Mouse (Mus musculus): Measurements from ENCODE around the gene Zcchc2. TPM values are rescaled to one million over a fixed set of nuclear protein-coding genes. Genes with fewer than 3 reads are reported as not detected.
A peak's percentile ranks its signal among the peaks of the same experiment; 100 is the strongest.

Gene Zcchc2
- polyA plus RNA-seq, 1 experiment from 2014 or later, result 1.9 TPM

GRCm38 (mm10) chr1:105991931-105992837 is 2.0 kb downstream of the Zcchc2 start:
- ATAC-seq (replicated peaks; ENCODE audit: insufficient number of reproducible peaks, low FRiP score, low TSS enrichment, low read depth) (no peak), DNase-seq (ENCODE audit: low spot score) (no peak)
- 26% methylated on average over 17 of the region's 17 CpGs for WGBS
- Histone ChIP-seq H3K4me2 (ENCODE audit: low read depth, low read length) (peak overlapping the region; percentile 97), H3K9ac (replicated peaks; ENCODE audit: low read length) (peak overlapping the region; percentile 81), H3K9me3 (replicated peaks; ENCODE audit: control insufficient read depth, low read length) (no peaks in the 10 kb centered on the region), H3K27ac (replicated peaks; ENCODE audit: low read depth, low read length) (no peak overlapping the region), H3K4me3 (ENCODE audit: low read depth, low read length) (peak overlapping the region; percentile 62), H3K27me3 (ENCODE audit: control insufficient read depth, insufficient read depth, low read length) (no peaks in the 10 kb centered on the region), H3K36me3 (replicated peaks; ENCODE audit: control insufficient read depth, insufficient read depth, low read depth, low read length) (no peaks in the 10 kb centered on the region), H3K4me1 (ENCODE audit: control insufficient read depth, insufficient read depth, low read length) (peaks cover 5% of the 10 kb centered on the region; the same call in 1 of the 2 replicates)

GRCm38 (mm10) chr1:105993196-105993595 is 3.0 kb downstream of the Zcchc2 start:
- peak overlapping the region; percentile 79 for H3K9ac ChIP-seq (replicated peaks; ENCODE audit: low read length)
- no peaks in the 10 kb centered on the region for H3K9me3 ChIP-seq (replicated peaks; ENCODE audit: control insufficient read depth, low read length)
- WGBS, result 10% methylated on average over 7 of the region's 7 CpGs
- H3K36me3 ChIP-seq (replicated peaks; ENCODE audit: control insufficient read depth, insufficient read depth, low read depth, low read length), result no peaks in the 10 kb centered on the region
- ATAC-seq (replicated peaks; ENCODE audit: insufficient number of reproducible peaks, low FRiP score, low TSS enrichment, low read depth) (no peak), DNase-seq (ENCODE audit: low spot score) (no peak)
- H3K4me3 ChIP-seq (ENCODE audit: low read depth, low read length), result peak overlapping the region; percentile 69
- no peaks in the 10 kb centered on the region for H3K27me3 ChIP-seq (ENCODE audit: control insufficient read depth, insufficient read depth, low read length)
- H3K27ac ChIP-seq (replicated peaks; ENCODE audit: low read depth, low read length), result no peak overlapping the region
- peaks cover 5% of the 10 kb centered on the region; the same call in 1 of the 2 replicates for H3K4me1 ChIP-seq (ENCODE audit: control insufficient read depth, insufficient read depth, low read length)
- peak overlapping the region; percentile 57 for H3K4me2 ChIP-seq (ENCODE audit: low read depth, low read length)

GRCm38 (mm10) chr1:105993601-105994209 is 3.5 kb downstream of the Zcchc2 start:
- Histone ChIP-seq H3K9ac (replicated peaks; ENCODE audit: low read length) (peak overlapping the region; percentile 79), H3K27ac (replicated peaks; ENCODE audit: low read depth, low read length) (no peak overlapping the region), H3K4me1 (ENCODE audit: control insufficient read depth, insufficient read depth, low read length) (peaks cover 5% of the 10 kb centered on the region; the same call in 1 of the 2 replicates), H3K4me2 (ENCODE audit: low read depth, low read length) (peak overlapping the region; percentile 57), H3K36me3 (replicated peaks; ENCODE audit: control insufficient read depth, insufficient read depth, low read depth, low read length) (no peaks in the 10 kb centered on the region), H3K9me3 (replicated peaks; ENCODE audit: control insufficient read depth, low read length) (no peaks in the 10 kb centered on the region), H3K4me3 (ENCODE audit: low read depth, low read length) (peak overlapping the region; percentile 69), H3K27me3 (ENCODE audit: control insufficient read depth, insufficient read depth, low read length) (no peaks in the 10 kb centered on the region)
- DNase-seq (ENCODE audit: low spot score), result peak; percentile 91
- WGBS, result under 1% methylated on average over 37 of the region's 37 CpGs
- ATAC-seq (replicated peaks; ENCODE audit: insufficient number of reproducible peaks, low FRiP score, low TSS enrichment, low read depth), result peak; percentile 70

- H3K9me3 ChIP-seq (replicated peaks; ENCODE audit: control insufficient read depth, low read length), result no peaks in the 10 kb centered on the region
- DNase-seq (ENCODE audit: low spot score), result no peak
- H3K9ac ChIP-seq (replicated peaks; ENCODE audit: low read length), result no peak overlapping the region
- 67% methylated on average over 2 of the region's 2 CpGs for WGBS
- no peak for ATAC-seq (replicated peaks; ENCODE audit: insufficient number of reproducible peaks, low FRiP score, low TSS enrichment, low read depth)
- H3K36me3 ChIP-seq (replicated peaks; ENCODE audit: control insufficient read depth, insufficient read depth, low read depth, low read length), result no peaks in the 10 kb centered on the region
- peaks cover 5% of the 10 kb centered on the region; the same call in 1 of the 2 replicates for H3K4me1 ChIP-seq (ENCODE audit: control insufficient read depth, insufficient read depth, low read length)
- no peaks in the 10 kb centered on the region for H3K27me3 ChIP-seq (ENCODE audit: control insufficient read depth, insufficient read depth, low read length)
- H3K4me3 ChIP-seq (ENCODE audit: low read depth, low read length), result no peak overlapping the region
- no peak overlapping the region for H3K4me2 ChIP-seq (ENCODE audit: low read depth, low read length)
- H3K27ac ChIP-seq (replicated peaks; ENCODE audit: low read depth, low read length), result no peak overlapping the region
These were observed 5.8 kb downstream of the Zcchc2 start for GRCm38 (mm10) chr1:105995966-105996365.

GRCm38 (mm10) chr1:105997282-105997681 is 7.1 kb downstream of the Zcchc2 start:
- 76% methylated on average over 3 of the region's 3 CpGs for WGBS
- no peak for DNase-seq (ENCODE audit: low spot score)
- H3K9ac ChIP-seq (replicated peaks; ENCODE audit: low read length), result no peak overlapping the region
- H3K4me2 ChIP-seq (ENCODE audit: low read depth, low read length), result no peak overlapping the region
- no peaks in the 10 kb centered on the region for H3K36me3 ChIP-seq (replicated peaks; ENCODE audit: control insufficient read depth, insufficient read depth, low read depth, low read length)
- no peak for ATAC-seq (replicated peaks; ENCODE audit: insufficient number of reproducible peaks, low FRiP score, low TSS enrichment, low read depth)
- no peaks in the 10 kb centered on the region for H3K9me3 ChIP-seq (replicated peaks; ENCODE audit: control insufficient read depth, low read length)
- H3K4me1 ChIP-seq (ENCODE audit: control insufficient read depth, insufficient read depth, low read length), result 0 out of 2 replicates have a peak, but pooled peaks cover 3% of the 10 kb centered on the region
- H3K27me3 ChIP-seq (ENCODE audit: control insufficient read depth, insufficient read depth, low read length), result no peaks in the 10 kb centered on the region
- no peak overlapping the region for H3K4me3 ChIP-seq (ENCODE audit: low read depth, low read length)
- no peak overlapping the region for H3K27ac ChIP-seq (replicated peaks; ENCODE audit: low read depth, low read length)

GRCm38 (mm10) chr1:105999802-106000201 is 9.6 kb downstream of the Zcchc2 start:
- no peaks in the 10 kb centered on the region for H3K9me3 ChIP-seq (replicated peaks; ENCODE audit: control insufficient read depth, low read length)
- H3K27me3 ChIP-seq (ENCODE audit: control insufficient read depth, insufficient read depth, low read length), result no peaks in the 10 kb centered on the region
- 95% methylated on average over 2 of the region's 2 CpGs for WGBS
- ATAC-seq (replicated peaks; ENCODE audit: insufficient number of reproducible peaks, low FRiP score, low TSS enrichment, low read depth) (no peak), DNase-seq (ENCODE audit: low spot score) (no peak)
- H3K4me3 ChIP-seq (ENCODE audit: low read depth, low read length), result no peak overlapping the region
- no peaks in the 10 kb centered on the region for H3K36me3 ChIP-seq (replicated peaks; ENCODE audit: control insufficient read depth, insufficient read depth, low read depth, low read length)
- H3K4me2 ChIP-seq (ENCODE audit: low read depth, low read length), result no peak overlapping the region
- H3K27ac ChIP-seq (replicated peaks; ENCODE audit: low read depth, low read length), result no peak overlapping the region
- H3K9ac ChIP-seq (replicated peaks; ENCODE audit: low read length), result no peak overlapping the region
- no peaks in the 10 kb centered on the region for H3K4me1 ChIP-seq (ENCODE audit: control insufficient read depth, insufficient read depth, low read length)

GRCm38 (mm10) chr1:106007581-106007980 is 17.4 kb downstream of the Zcchc2 start:
- WGBS, result 88% methylated on average over 1 of the region's 1 CpGs
- H3K9ac ChIP-seq (replicated peaks; ENCODE audit: low read length), result no peak overlapping the region
- no peak overlapping the region for H3K27ac ChIP-seq (replicated peaks; ENCODE audit: low read depth, low read length)
- no peaks in the 10 kb centered on the region for H3K4me1 ChIP-seq (ENCODE audit: control insufficient read depth, insufficient read depth, low read length)
- H3K36me3 ChIP-seq (replicated peaks; ENCODE audit: control insufficient read depth, insufficient read depth, low read depth, low read length), result no peaks in the 10 kb centered on the region
- H3K4me3 ChIP-seq (ENCODE audit: low read depth, low read length), result no peak overlapping the region
- H3K9me3 ChIP-seq (replicated peaks; ENCODE audit: control insufficient read depth, low read length), result no peaks in the 10 kb centered on the region
- H3K4me2 ChIP-seq (ENCODE audit: low read depth, low read length), result no peak overlapping the region
- no peak for DNase-seq (ENCODE audit: low spot score)
- no peaks in the 10 kb centered on the region for H3K27me3 ChIP-seq (ENCODE audit: control insufficient read depth, insufficient read depth, low read length)
- ATAC-seq (replicated peaks; ENCODE audit: insufficient number of reproducible peaks, low FRiP score, low TSS enrichment, low read depth), result no peak

- 92% methylated on average over 7 of the region's 7 CpGs for WGBS
- no peak for ATAC-seq (replicated peaks; ENCODE audit: insufficient number of reproducible peaks, low FRiP score, low TSS enrichment, low read depth)
- H3K9me3 ChIP-seq (replicated peaks; ENCODE audit: control insufficient read depth, low read length), result no peaks in the 10 kb centered on the region
These were observed 20.9 kb downstream of the Zcchc2 start for GRCm38 (mm10) chr1:106011097-106011496.

More at GRCm38 (mm10) chr1:106011097-106011496, 20.9 kb downstream of the Zcchc2 start:
- H3K4me1 ChIP-seq (ENCODE audit: control insufficient read depth, insufficient read depth, low read length), result no peaks in the 10 kb centered on the region
- no peaks in the 10 kb centered on the region for H3K36me3 ChIP-seq (replicated peaks; ENCODE audit: control insufficient read depth, insufficient read depth, low read depth, low read length)
- no peak overlapping the region for H3K9ac ChIP-seq (replicated peaks; ENCODE audit: low read length)
- H3K4me3 ChIP-seq (ENCODE audit: low read depth, low read length), result no peak overlapping the region
- H3K27me3 ChIP-seq (ENCODE audit: control insufficient read depth, insufficient read depth, low read length), result no peaks in the 10 kb centered on the region
- no peak for DNase-seq (ENCODE audit: low spot score)
- H3K27ac ChIP-seq (replicated peaks; ENCODE audit: low read depth, low read length), result no peak overlapping the region
- no peak overlapping the region for H3K4me2 ChIP-seq (ENCODE audit: low read depth, low read length)

Data from embryonic facial prominence, embryonic 11.5 days (tissue).